Mouse (Mus musculus) midbrain, embryonic 12.5 days (tissue): ENCODE results near the gene Clip1. TPM values are rescaled to one million over a fixed set of nuclear protein-coding genes. Genes with fewer than 3 reads are reported as not detected.

Source experiments
- ATAC-seq: fragments of 200-750 bp; cut with Nextera tagmentation; 2 replicates; pipeline ENCODE4 v1.8.0; 2017; ENCODE audit warnings: low read depth, moderate TSS enrichment, moderate library complexity; ENCODE audit not compliant: low FRiP score
- H3K27ac ChIP-seq: fragments of 300-500 bp; sonication (generic); replicated peaks from 2 replicates; pipeline ENCODE4 v1.5.1; 2016; ENCODE audit warnings: mild to moderate bottlenecking
- H3K27me3 ChIP-seq: fragments of 300-500 bp; sonication (generic); 2 replicates; pipeline ENCODE4 v1.6.1; 2016; ENCODE audit warnings: mild to moderate bottlenecking
- H3K36me3 ChIP-seq: fragments of 300-500 bp; sonication (generic); 2 replicates; pipeline ENCODE4 v1.6.1; 2016
- H3K4me1 ChIP-seq: fragments of 300-500 bp; sonication (generic); 2 replicates; pipeline ENCODE4 v1.6.1; 2016
- H3K4me2 ChIP-seq: fragments of 300-500 bp; sonication (generic); replicated peaks from 2 replicates; pipeline ENCODE4 v1.6.1; 2016; ENCODE audit warnings: mild to moderate bottlenecking, moderate library complexity
- H3K4me3 ChIP-seq: fragments of 300-500 bp; sonication (generic); 2 replicates; pipeline ENCODE4 v1.5.1; 2016; ENCODE audit warnings: mild to moderate bottlenecking
- H3K9ac ChIP-seq: fragments of 300-500 bp; sonication (generic); replicated peaks from 2 replicates; pipeline ENCODE4 v1.6.1; 2016; ENCODE audit warnings: mild to moderate bottlenecking, moderate library complexity
- H3K9me3 ChIP-seq: fragments of 300-500 bp; sonication (generic); 2 replicates; pipeline ENCODE4 v1.6.1; 2016; ENCODE audit warnings: mild to moderate bottlenecking
- WGBS: fragments of 180-500 bp; shearing (Covaris S2); methylation state at CpG from one replicate; pipeline ENCODE4 v1.1.7; 2016; 5-methylcytosine and 5-hydroxymethylcytosine counted together
- polyA plus RNA-seq: library from polyadenylated mRNA; unstranded; fragments of >200 nt; fragmentation: Nextera tagmentation; extraction: Ambion mirVana; gene quantifications from 2 replicates; pipeline ENCODE4 v1.2.1, GENCODE M21; 2016

Gene Clip1
- polyA plus RNA-seq, 1 experiment from 2014 or later = 65.7 TPM

- no peak overlapping the region for H3K9ac ChIP-seq
- no peak overlapping the region for H3K4me2 ChIP-seq
- no peaks in the 10 kb centered on the region for H3K9me3 ChIP-seq
- peaks cover 11% of the 10 kb centered on the region for H3K36me3 ChIP-seq
- WGBS = 82% methylated on average over 6 of the region's 6 CpGs
- H3K4me3 ChIP-seq = no peak overlapping the region
- ATAC-seq = no peak
- no peaks in the 10 kb centered on the region for H3K27me3 ChIP-seq
- H3K4me1 ChIP-seq = no peaks in the 10 kb centered on the region
- H3K27ac ChIP-seq = no peak overlapping the region
Measured at GRCm38 (mm10) chr5:123694468-123694867, 10.1 kb upstream of the Clip1 start.

GRCm38 (mm10) chr5:123683377-123684220, 819 bp downstream of the Clip1 start:
- WGBS = 1% methylated on average over 79 of the region's 92 CpGs
- Histone ChIP-seq H3K4me1 (peaks cover 27% of the 10 kb centered on the region), H3K27ac (peak overlapping the region; percentile 99), H3K9ac (peak overlapping the region; percentile 99), H3K4me2 (peak overlapping the region; percentile 55), H3K36me3 (no peaks in the 10 kb centered on the region), H3K9me3 (no peaks in the 10 kb centered on the region), H3K4me3 (peak overlapping the region; percentile 98), H3K27me3 (no peaks in the 10 kb centered on the region)
- peak; percentile 81 for ATAC-seq

GRCm38 (mm10) chr5:123683043-123683376, 1.4 kb downstream of the Clip1 start:
- H3K4me1 ChIP-seq = peaks cover 27% of the 10 kb centered on the region
- H3K27ac ChIP-seq = peak overlapping the region; percentile 99
- no peaks in the 10 kb centered on the region for H3K9me3 ChIP-seq
- no peaks in the 10 kb centered on the region for H3K27me3 ChIP-seq
- H3K4me2 ChIP-seq = peak overlapping the region; percentile 55
- H3K36me3 ChIP-seq = no peaks in the 10 kb centered on the region
- H3K4me3 ChIP-seq = peak overlapping the region; percentile 98
- WGBS = 4% methylated on average over 6 of the region's 6 CpGs
- peak; percentile 44; the same call in 1 of the 2 replicates for ATAC-seq
- peak overlapping the region; percentile 99 for H3K9ac ChIP-seq

DNA sequence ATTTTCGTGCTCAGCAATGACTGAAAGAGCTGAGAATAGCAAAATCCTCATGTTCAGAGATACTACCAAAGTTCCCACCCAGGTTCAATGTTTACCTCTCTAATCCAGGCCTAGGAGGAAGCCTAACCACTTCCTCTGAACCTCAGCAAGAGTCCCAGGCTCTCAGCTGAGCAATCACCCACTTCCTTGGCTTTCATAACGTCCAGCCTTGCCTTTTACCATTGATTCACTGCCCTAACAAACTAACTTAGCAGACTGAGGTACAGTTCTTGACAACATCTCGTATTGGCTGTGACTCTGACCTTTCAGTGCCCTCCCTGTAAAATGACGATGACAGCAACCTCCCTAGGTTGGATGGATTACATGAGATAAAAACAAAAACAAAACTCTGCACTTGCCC, 2.0 kb downstream of the Clip1 start:
- H3K9ac ChIP-seq = peak overlapping the region; percentile 99

DNA sequence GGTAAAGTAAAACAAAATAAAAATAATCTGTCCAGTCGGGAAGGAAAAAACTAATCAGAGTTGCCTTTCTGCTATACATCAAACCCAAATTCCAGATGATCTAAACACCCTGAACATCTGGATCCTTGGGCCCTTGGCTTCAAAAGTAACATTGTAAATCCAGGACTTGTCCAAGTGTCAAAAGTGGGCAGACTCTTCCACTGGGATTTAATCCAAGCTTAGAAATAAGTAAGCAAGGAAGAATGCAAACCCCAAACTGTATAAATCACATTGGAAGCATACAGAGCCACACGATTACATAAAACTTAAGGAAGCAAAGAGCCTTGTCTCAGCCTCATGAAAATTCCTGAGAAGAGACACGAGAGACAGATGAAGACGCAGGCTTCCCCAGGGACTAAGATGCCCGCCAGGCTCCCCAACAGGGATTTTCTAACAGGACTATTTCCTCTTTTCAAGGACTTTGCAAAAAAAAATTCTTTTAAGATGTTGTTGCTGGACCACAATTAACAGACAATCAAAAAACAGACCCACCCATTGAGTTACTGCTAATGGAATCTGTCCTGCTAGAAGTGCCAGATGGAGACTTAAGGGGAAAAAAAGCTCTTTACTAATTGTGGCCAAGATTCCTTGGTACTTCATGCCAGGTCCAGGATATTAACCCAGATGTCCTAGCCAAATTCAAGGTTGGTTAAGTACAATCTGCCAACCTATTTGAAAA, 4.7 kb downstream of the Clip1 start:
- H3K4me1 ChIP-seq = peaks cover 23% of the 10 kb centered on the region
- H3K27me3 ChIP-seq = no peaks in the 10 kb centered on the region
- 0 out of 2 replicates have a peak, but pooled peaks cover 6% of the 10 kb centered on the region for H3K36me3 ChIP-seq
- H3K9me3 ChIP-seq = no peaks in the 10 kb centered on the region
- H3K4me2 ChIP-seq = no peak overlapping the region
- H3K27ac ChIP-seq = no peak overlapping the region
- WGBS = 53% methylated on average over 5 of the region's 5 CpGs
- H3K9ac ChIP-seq = no peak overlapping the region
- H3K4me3 ChIP-seq = no peak overlapping the region
- ATAC-seq = no peak

More for the DNA sequence above, 2.0 kb downstream of the Clip1 start:
- Histone ChIP-seq H3K27ac (no peak overlapping the region), H3K36me3 (0 out of 2 replicates have a peak, but pooled peaks cover 1% of the 10 kb centered on the region), H3K27me3 (no peaks in the 10 kb centered on the region), H3K4me2 (peak overlapping the region; percentile 55), H3K4me3 (peak overlapping the region; percentile 98), H3K4me1 (peaks cover 27% of the 10 kb centered on the region), H3K9me3 (no peaks in the 10 kb centered on the region)
- no peak for ATAC-seq
- 44% methylated on average over 4 of the region's 4 CpGs for WGBS

GRCm38 (mm10) chr5:123679106-123679505, 5.3 kb downstream of the Clip1 start:
- no peak overlapping the region for H3K9ac ChIP-seq
- H3K4me1 ChIP-seq = peaks cover 25% of the 10 kb centered on the region
- no peak overlapping the region for H3K4me3 ChIP-seq
- no peak for ATAC-seq
- 81% methylated on average over 3 of the region's 3 CpGs for WGBS
- H3K36me3 ChIP-seq = 0 out of 2 replicates have a peak, but pooled peaks cover 6% of the 10 kb centered on the region
- H3K9me3 ChIP-seq = no peaks in the 10 kb centered on the region
- H3K4me2 ChIP-seq = no peak overlapping the region
- H3K27ac ChIP-seq = no peak overlapping the region
- H3K27me3 ChIP-seq = no peaks in the 10 kb centered on the region

GRCm38 (mm10) chr5:123675717-123676116, 8.7 kb downstream of the Clip1 start:
- 91% methylated on average over 9 of the region's 9 CpGs for WGBS
- no peaks in the 10 kb centered on the region for H3K27me3 ChIP-seq
- H3K4me1 ChIP-seq = 0 out of 2 replicates have a peak, but pooled peaks cover 14% of the 10 kb centered on the region
- H3K9ac ChIP-seq = no peak overlapping the region
- H3K27ac ChIP-seq = no peak overlapping the region
- H3K4me2 ChIP-seq = no peak overlapping the region
- no peaks in the 10 kb centered on the region for H3K9me3 ChIP-seq
- no peak overlapping the region for H3K4me3 ChIP-seq
- no peak for ATAC-seq
- 0 out of 2 replicates have a peak, but pooled peaks cover 6% of the 10 kb centered on the region for H3K36me3 ChIP-seq

- H3K4me3 ChIP-seq = no peak overlapping the region
- 0 out of 2 replicates have a peak, but pooled peaks cover 6% of the 10 kb centered on the region for H3K36me3 ChIP-seq
- no peak overlapping the region for H3K27ac ChIP-seq
- WGBS = 73% methylated on average over 3 of the region's 3 CpGs
- no peaks in the 10 kb centered on the region for H3K9me3 ChIP-seq
- H3K27me3 ChIP-seq = no peaks in the 10 kb centered on the region
- 0 out of 2 replicates have a peak, but pooled peaks cover 12% of the 10 kb centered on the region for H3K4me1 ChIP-seq
- no peak for ATAC-seq
- H3K4me2 ChIP-seq = no peak overlapping the region
- H3K9ac ChIP-seq = no peak overlapping the region
Measured at GRCm38 (mm10) chr5:123675221-123675620, 9.2 kb downstream of the Clip1 start.

GRCm38 (mm10) chr5:123671473-123671820, 13.0 kb downstream of the Clip1 start:
- WGBS = 58% methylated on average over 3 of the region's 3 CpGs
- H3K9ac ChIP-seq = no peak overlapping the region
- H3K4me2 ChIP-seq = no peak overlapping the region
- ATAC-seq = no peak
- no peaks in the 10 kb centered on the region for H3K9me3 ChIP-seq
- no peak overlapping the region for H3K27ac ChIP-seq
- H3K4me3 ChIP-seq = no peak overlapping the region
- 0 out of 2 replicates have a peak, but pooled peaks cover 11% of the 10 kb centered on the region for H3K4me1 ChIP-seq
- no peaks in the 10 kb centered on the region for H3K27me3 ChIP-seq
- peaks cover 3% of the 10 kb centered on the region; the same call in 1 of the 2 replicates for H3K36me3 ChIP-seq

GRCm38 (mm10) chr5:123670800-123671472, 13.5 kb downstream of the Clip1 start:
- Histone ChIP-seq H3K9ac (no peak overlapping the region), H3K9me3 (no peaks in the 10 kb centered on the region), H3K4me2 (no peak overlapping the region), H3K27ac (no peak overlapping the region), H3K4me1 (0 out of 2 replicates have a peak, but pooled peaks cover 11% of the 10 kb centered on the region), H3K36me3 (peaks cover 3% of the 10 kb centered on the region; the same call in 1 of the 2 replicates), H3K4me3 (no peak overlapping the region), H3K27me3 (no peaks in the 10 kb centered on the region)
- no peak for ATAC-seq
- 47% methylated on average over 14 of the region's 14 CpGs for WGBS

- Histone ChIP-seq H3K27me3 (no peaks in the 10 kb centered on the region), H3K27ac (no peak overlapping the region), H3K9ac (no peak overlapping the region), H3K4me2 (no peak overlapping the region), H3K9me3 (no peaks in the 10 kb centered on the region), H3K4me3 (no peak overlapping the region), H3K4me1 (0 out of 2 replicates have a peak, but pooled peaks cover 11% of the 10 kb centered on the region), H3K36me3 (peaks cover 3% of the 10 kb centered on the region; the same call in 1 of the 2 replicates)
- ATAC-seq = no peak
- WGBS = 80% methylated on average over 9 of the region's 9 CpGs
Measured at GRCm38 (mm10) chr5:123669991-123670799, 14.2 kb downstream of the Clip1 start.
